Mouse (Mus musculus) megakaryocyte, embryonic 14.5 days (primary cell): Measurements from ENCODE around the gene Hscb.

Source experiments
- FLI1 ChIP-seq: IDR thresholded peaks from 2 replicates; pipeline ENCODE4 v1.6.1; 2012; ENCODE audit warnings: low read length, inconsistent platforms, mixed read lengths
- GATA1 ChIP-seq: IDR thresholded peaks from 3 replicates; pipeline ENCODE4 v1.6.1; 2012; ENCODE audit warnings: mixed read lengths, low read length, inconsistent platforms, borderline replicate concordance

- TF ChIP-seq GATA1 (no peak), FLI1 (no peak)
These were observed 37.4 kb downstream of the Hscb start for GRCm38 (mm10) chr5:110802186-110802585.
